Mouse (Mus musculus) megakaryocyte, adult 5-6 weeks (primary cell): ENCODE measurements at regions not wholly inside any gene's neighbourhood (a gene's known extent, or its start where the extent isn't known, plus 50 kb on each side); places are given as distances from the start of the nearest gene placed in this dataset.

Source experiments
- ATAC-seq: 2 replicates; pipeline ENCODE4 v1.8.0; 2016; ENCODE audit warnings: mild to moderate bottlenecking, inconsistent platforms; ENCODE audit not compliant: poor library complexity, severe bottlenecking

DNA sequence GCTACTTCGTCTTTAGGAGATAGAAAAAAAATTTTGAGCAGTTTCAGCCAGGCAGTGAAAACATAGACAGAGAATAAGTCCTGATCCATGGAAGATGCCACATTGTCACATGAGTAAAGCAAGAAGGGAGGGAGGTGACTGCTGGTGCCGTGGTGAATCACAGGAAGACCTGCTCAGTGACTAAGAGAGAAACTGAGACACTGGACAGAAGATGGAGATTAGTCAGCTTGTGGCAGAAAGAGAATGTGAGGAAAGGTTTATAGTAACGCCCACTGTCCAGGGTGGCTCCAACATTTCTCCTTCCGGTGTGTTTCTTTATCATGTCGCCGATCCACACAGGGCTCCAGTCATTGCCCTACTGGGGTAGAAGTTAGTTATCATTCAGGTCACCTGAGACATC is 339.6 kb downstream of the Foxa2 start:
- no peak for ATAC-seq

DNA sequence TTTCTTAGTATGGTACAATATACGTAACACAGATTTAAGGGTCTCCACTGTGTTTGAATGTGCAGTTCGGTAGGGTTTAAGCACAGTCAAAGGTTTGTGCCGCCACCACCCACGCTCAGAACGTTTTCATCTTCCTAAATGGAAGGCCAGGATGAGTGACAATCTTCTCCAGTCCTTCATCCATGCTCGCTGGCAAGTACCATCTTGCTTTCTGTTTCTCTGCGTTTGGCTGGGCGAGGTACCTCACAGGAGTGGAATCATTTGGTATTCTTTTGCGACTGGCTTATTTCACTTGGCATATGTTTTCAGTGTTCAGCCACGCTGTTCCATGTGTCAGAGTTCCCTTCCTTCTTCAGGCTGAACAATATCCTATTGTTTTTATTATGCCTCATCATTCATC is 342.3 kb downstream of the Pax1 start:
- ATAC-seq: no peak

GRCm38 (mm10) chr2:147702330-147703063 is 340.8 kb downstream of the Pax1 start:
- no peak for ATAC-seq

GRCm38 (mm10) chr2:147699524-147700081 is 337.9 kb downstream of the Pax1 start:
- no peak for ATAC-seq

DNA sequence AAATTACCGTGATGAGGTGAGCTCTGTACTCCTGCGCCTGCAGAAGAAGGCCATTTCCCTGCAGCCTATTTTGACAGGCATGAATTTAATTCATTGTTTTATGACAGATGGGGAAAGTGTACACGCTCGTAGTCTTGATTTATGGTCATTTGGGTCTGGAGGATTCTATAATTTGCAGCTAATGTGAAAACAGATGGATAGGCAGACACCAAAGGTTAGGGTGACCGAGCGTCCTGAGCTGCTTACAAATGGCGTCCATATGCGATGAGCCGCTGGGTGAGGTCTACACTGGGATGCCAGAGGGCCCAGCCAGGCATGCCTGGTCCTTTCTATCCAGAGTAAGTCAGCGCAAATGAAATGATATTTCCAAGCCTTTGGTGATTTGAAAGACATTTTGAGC is 330.2 kb downstream of the Pax1 start:
- no peak for ATAC-seq

DNA sequence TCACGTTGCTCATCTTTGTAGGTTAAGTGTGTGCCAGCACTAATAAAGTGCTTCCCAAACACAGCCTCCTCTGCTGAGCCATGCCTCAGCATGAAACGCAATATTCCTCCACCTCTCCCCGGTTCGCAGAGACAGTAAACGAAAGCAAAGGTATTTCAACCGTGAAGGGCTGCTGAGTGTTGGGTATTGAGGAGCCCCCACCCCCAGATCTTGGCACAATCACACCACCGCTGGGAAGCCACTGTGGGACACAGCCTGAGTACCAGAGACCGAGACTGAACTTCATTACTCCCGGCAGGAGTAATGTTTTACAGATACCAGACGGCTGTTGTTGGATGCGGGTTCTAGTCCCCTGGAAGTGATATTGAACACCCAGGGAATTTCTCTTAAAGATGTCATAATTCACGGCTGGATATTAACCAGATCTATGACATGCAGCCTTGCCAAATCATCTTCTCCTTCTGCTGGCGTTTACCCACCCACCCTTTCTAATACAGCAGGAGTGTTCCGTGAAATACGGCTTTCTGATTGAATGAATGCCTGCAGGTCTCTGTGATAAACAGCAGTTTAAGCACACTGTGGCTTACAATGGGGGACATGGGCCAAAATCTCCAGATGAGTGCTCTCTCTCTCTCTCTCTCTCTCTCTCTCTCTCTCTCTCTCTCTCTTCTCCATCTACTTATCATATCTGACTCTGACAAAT is 328.9 kb downstream of the Pax1 start:
- no peak for ATAC-seq

DNA sequence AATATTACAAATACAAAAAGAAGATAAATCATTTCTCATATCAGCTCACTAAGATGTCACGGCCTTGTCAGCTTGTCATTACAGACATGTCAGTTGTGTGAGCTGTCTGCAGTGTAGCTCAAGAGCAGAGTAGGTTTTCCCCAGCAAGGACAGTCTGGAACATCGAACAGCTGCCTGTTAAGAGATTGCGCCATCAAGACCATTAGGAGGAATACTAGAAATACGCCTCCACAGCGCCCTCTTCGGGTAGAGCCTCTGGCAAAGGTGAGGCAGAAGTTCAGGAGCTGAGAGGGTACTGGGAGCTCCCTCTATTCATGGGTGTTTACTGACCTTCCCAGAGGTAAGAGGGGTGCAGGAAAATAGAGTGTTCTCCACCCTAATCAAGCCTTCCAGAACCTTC is 327.0 kb downstream of the Pax1 start:
- ATAC-seq: no peak

GRCm38 (mm10) chr2:147656667-147657066 is 294.9 kb downstream of the Pax1 start:
- no peak for ATAC-seq

DNA sequence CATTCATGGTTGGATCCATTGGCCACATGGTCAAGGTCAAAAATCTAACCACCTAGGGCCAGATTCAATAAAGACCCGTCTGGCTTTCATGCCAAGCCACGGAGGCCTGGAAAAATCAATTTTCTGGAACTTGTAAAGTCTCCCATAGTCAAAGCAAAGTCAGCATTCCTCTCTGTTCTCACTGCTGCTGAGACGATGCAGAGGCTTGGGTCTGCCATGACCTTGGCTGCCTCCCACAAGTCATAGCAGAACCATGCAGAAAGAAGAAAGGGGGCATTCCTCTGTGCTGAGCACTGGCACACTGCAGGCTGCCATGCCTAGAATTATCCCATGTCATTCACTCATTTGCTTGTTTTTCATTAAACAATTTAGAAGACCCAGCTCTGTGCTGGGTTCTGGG is 288.5 kb downstream of the Pax1 start:
- no peak for ATAC-seq

GRCm38 (mm10) chr2:147647972-147648371 is 286.2 kb downstream of the Pax1 start:
- no peak for ATAC-seq

DNA sequence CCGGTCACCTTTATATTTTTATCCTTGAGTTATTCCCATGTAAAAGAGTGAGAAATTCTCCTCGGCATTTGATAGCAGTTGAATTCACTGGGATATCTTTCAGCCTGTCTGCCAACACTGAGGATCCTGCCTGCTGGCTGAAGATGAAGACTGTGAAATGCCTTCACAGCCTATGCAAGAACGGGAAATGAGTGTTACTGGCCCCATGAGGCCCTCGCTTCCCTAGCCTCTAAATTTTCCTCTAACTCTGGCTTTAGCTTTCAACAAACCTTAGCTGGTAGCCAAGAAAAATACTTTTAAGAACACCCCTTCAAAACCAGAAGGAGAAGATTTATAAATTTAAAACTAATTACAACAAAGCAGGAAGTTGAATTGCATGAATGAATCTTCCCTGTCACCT is 285.8 kb downstream of the Pax1 start:
- ATAC-seq: no peak

DNA sequence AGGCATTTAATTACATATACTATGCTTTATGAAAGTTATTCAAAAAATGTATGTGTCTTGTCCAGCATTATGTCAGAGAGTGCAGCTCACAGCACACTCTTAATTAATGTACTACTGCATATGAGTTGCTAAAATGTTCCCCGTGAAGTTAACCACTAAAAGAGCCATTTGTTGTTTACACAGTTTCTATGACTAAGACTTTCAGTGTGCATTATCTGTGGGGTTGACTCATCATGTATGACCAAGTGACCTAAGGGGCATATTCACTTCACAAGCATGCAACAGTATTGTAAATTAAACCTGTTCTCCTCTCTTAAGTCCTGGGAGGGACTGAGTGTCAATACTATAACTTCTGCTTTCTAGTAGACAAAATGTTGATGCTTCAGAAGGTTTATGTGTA is 276.2 kb downstream of the Pax1 start:
- no peak for ATAC-seq

DNA sequence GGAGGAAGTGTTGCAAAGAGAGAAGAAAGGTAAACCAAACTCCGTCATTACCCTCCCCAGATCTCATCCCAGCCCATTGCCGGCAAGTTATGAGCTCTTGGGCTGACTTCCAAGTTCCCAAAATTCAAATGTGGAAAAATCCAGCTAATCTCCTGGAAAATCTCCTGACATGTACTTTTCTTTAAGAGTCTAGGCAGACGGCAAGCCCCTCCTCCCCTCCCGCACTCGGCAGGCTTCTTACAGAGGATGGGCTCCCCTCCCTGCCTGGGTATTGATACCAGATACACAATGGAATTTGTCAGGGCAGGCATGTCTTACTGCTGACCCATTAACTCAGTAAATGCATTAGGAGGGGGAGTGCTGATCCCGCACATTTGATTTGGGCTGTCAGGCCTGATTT is 271.0 kb downstream of the Pax1 start:
- no peak for ATAC-seq

DNA sequence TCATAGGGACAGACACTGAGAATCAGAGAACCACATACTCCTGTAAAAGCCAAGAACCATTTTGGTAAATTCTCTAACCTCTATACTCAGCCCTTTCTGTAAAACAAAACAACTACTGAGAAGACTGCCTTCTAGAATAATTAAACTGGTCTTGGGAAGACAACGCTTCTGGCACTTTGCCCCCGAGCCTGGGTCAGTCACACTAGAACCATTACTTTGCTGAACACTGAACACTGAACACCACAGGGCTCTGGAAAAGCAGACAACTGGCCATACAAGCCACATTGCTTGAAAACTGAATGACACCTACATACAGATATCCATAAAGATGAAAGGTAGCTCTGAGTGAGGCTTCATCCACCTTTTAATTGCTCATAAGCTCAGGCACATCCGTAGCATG is 268.0 kb downstream of the Pax1 start:
- no peak for ATAC-seq

GRCm38 (mm10) chr2:147627096-147627495 is 265.4 kb downstream of the Pax1 start:
- no peak for ATAC-seq

GRCm38 (mm10) chr2:147623116-147623515 is 261.4 kb downstream of the Pax1 start:
- no peak for ATAC-seq

- no peak for ATAC-seq
Measured at GRCm38 (mm10) chr2:147617849-147618248, 256.1 kb downstream of the Pax1 start.

DNA sequence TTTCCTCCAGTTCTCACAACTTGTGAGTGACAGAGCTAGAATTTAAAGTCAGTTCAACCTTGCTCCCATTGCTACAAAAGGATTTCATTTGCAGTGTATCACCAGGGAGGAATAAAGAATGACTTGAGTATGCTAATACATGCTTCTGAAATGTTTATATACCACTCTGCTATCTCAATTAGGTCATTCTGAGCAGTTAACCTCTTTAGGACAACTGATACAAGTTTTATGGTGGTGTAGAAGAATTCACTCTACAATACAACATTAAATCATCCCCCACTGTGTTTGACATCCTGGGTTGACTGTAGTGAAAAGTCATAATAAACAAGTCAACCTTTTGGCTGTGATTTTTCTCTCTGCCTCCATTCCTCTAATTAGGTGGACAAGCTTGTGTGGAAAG is 248.6 kb downstream of the Pax1 start:
- ATAC-seq: no peak

- no peak for ATAC-seq
Measured at GRCm38 (mm10) chr2:147601639-147602038, 239.9 kb downstream of the Pax1 start.

DNA sequence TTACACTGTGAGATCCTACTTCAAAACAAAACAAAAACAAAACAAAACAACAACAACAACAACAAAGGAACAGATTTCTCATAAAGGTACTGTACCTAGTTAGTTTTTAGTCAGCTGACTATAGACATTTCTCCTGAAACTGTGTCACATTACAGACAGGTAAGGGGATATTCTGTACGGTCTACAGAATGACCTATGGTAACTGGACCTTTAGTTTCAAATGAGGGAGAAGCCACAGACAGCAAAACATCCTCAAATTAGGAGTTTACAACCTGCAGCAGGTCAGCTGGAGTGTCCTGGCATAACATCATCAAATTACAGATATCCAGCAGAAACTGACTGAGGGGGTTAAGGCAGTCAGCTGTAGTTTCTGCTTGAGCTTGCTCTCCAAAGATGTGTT is 210.7 kb downstream of the Pax1 start:
- no peak for ATAC-seq

- ATAC-seq: no peak
Measured at GRCm38 (mm10) chr2:147561220-147561619, 199.5 kb downstream of the Pax1 start.

DNA sequence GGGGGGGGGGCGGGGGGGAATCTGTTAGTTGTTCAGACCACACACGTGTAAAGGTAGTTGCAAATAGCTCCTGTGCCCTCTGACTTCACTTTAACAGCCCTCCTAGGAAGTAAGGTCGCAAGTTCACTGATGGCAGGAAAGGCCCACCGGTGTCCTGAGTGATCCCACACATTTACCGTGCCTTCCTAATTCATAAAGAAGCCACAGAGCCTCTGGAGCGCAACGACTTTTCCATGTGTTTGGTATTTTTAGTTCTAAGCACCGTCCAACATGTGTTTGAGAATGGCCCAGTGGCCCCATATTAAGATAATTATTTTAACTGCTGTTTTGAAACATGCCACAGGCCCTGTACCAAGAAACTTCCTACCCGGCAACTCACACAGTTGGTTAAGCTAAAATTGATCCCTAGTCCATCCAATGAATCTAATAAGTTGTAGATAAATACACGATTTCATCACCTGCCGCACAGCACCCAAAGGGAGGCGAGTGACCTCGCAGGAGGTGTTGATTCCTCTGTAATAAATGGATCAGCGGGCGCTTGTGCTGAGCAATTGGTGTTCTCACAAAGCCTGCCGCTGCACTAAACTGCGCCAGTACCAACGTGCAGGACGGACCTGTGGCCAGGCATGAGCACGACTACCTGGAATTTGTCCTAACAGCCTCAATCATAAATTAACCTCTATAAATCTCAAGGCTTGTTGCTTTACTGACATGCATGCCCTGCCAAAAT is 198.9 kb downstream of the Pax1 start:
- ATAC-seq: no peak
